Mouse (Mus musculus): ENCODE measurements around the gene Ttc23l.
"Not testable (repeated sequence)": the region's sequence is repeated elsewhere in the genome, so short reads cannot be mapped to it uniquely, and the experiment has no call there.

Gene Ttc23l

DNA sequence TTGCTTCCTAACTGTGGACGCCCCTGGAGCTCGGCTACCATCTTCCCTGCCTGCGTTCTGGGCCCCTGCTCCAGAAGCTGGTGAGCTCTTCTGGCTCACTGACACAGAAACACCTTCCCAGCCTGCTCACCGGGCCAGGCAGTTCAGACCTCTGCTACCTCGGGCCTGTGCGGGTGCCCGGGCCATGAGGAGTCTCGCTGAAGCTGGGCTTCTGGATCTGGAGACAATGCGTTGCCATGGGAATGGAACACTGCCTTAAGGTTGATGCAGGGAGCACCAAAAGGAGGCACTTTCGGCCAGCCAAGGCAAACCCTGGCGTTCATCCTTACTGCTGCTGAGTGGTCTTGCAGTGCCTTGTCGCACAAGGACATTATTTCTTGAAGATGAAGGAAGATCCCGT is at the start of gene Ttc23l:
TSS of gene Ttc23l (minus strand) at position 204 of the 400 bp plus-strand sequence.
- no peak for DNase-seq

DNA sequence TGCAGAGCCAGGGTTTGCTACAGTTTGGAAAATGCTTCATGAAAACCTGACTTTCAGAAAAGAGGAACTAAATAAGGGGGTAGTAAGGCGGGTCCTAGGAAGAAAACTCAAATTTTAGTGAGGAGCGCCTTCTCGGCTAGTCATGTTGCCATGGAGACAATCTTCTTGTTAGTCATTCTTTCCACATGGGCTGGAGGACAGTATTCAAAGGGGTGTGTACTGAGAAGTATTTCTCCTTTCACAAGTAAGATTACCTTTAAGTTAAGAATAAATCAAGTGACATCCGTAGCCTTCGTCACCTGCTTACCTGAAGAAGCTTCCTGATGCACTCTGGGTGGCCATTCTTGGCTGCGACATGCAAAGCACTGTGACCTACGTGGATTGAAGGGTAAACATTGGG is 40.9 kb upstream of the Ttc23l start:
- DNase-seq = no peak

DNA sequence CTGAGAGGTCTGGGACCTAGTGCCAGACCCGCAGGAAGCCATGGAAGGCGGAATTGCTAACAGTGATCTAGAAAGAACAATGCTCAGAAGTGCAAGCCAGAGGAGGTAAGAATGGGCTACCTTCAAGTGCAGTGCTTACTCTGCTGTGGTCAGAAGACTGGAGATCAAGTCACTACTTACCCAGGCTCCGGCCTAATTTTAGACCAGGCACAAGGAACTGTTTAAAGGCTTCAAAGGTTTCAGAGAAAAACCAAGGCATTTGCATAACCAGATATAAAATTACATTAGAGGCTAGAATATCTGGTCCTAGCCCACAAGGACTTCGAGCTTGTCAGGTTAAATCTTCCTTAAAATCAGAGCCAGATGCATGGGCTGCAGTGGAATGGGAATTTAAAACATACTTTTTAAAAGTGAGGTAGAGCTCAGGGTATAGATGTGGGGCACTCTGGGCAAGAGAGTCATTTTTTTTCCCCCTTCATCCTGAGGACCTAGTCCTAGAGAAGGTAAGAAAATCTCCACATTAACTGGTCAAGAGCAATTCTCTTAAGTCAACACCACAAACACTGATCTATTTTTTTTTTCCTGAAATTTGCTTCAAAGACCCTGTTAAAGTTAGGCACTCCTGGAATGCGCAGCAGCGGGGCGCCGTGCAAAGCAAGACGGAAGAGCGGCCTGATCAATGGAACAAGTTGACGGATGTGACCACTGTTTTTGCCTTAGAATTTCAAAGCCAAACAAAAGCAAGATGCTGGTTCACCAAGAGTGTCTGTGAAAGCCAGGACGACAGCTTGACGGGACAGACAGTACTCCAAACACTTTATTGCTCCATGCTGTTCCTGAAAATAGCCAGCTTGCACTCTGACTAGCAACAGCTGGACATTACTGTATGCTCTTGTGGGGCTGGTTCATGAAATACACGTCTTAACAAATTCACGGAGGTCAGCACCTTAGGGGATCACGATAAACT is 40.1 kb upstream of the Ttc23l start:
- peak; percentile 25 to 66 for DNase-seq

DNA sequence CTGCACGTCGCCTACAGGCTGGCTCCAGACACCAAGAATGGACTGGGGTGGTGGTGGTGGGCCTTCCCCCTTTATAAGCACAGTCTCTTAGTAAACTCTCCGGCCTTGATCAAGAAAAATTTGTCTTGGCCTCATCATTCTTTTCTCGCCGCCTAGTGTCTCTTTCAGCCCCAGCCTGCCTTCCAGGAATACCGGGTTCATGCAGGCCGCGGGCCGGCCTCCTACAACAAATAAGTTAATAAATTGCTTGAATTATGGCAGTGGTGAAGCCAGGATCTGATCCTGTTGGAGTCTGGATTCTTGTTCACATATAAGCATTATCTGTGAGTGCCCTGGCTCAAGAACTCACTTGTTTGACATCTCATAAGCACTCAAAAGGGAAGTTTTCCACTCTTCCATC is 38.4 kb upstream of the Ttc23l start:
- DNase-seq = no peak

DNA sequence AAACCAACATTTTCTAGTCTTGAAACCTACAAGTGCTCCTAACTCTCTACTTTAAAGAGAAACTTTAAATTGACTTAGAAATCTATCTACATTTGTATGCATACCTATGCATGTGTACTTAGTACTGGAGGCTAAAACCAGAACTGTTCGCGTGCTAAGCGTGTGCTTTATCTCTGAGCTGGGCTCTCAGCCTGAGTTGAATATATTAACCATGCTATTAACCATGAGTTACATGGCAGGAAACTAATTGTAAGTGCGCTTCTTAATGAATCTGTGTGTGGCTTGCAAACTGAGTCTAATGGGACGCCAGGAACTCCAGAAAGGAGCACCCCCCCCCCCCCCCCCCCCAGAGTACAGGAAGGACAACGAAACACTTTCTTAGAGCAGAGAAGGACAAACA is 36.9 kb upstream of the Ttc23l start:
- no peak for DNase-seq

DNA sequence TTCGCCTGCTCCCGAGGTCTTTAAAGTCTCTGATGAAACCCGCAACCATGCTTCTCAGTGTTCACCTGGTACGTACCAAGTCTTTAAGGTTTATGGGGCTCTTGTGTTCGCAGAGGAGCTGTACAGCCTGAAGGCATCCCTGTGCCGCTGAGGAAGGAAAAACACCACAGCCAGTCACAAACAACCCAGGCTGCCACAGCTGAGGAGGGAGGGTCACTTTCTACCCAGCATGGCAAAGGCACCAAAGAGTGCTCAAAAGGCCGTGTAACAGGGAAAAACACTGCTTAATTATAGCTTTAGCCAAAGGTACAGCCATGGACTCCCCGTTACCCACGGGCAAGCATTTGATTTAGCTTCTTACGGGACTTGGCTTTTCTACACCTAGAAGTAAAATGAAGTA is 36.4 kb upstream of the Ttc23l start:
- DNase-seq = no peak

DNA sequence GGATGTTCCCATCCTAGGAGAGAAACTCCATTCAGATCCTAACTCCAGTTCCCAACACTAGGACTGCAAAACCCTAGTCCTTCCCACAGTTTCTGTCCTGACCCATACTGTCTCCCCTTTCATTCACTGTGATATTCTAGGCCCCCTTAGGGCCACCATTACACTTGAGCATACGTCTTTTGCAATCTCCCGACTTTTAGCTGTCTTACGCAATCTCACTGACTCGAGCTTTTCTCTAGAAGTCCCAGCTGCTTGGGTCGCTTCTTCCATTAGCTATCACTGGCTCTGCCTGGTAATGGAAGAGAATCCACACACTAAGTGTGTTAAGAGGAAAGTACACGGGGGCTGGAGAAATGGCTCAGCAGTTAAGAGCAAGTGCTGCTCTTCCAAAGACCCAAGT is 34.6 kb upstream of the Ttc23l start:
- DNase-seq = no peak

DNA sequence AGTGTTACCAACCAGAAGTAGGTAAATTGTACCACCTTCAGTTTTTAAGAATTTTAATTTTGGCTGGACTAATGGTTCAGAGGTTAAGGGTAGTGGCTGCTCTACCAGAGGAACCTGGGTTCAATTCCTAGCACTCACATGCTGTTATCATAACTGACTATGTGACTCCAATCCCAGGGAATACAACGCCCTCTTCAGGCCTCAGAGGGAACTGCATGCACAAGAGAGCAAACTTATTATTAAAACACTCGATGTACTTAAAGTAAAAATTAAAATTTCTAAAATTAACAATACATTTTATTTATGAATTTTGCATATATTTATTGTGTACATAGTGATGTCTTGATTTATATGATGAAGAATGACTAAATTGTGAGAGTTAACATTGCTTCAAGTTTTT is 28.1 kb upstream of the Ttc23l start:
- no peak for DNase-seq

DNA sequence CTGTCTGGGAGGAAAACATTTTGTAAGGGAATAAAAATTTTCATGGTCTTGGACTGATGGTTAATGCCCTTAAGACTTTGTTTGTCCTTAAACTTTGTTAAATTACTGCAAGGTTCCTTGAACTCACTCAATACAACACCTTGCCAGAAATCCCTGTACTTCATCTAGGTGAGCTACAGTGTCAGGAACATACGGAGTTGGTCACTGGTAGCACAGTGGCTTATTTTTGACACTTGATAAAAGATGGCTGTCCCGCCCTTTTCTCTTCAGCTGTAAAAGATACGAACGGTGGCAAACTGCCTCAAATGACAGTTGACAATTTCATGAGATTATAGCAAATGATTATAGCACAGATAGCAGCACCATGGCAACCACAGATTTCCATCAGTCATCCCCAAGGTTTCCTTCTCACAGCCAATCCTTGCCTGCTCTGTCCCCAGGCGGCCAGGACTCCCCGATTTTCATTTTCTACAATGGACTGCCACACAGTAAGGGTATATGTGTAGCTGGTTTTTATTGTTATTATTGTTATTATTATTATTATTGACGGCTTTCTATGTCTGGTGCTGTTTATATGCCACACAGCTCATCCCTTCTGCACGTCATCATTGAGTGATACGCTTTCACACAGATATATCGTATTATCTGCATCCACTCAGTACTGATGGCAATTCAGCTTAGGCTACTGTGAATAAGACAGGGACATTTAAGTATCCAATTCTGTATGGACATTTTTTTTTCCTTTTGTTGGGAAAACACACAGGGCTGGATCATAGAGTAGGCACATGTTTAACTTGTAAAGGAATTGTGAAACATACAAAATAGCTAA is 26.1 kb upstream of the Ttc23l start:
- DNase-seq = no peak

DNA sequence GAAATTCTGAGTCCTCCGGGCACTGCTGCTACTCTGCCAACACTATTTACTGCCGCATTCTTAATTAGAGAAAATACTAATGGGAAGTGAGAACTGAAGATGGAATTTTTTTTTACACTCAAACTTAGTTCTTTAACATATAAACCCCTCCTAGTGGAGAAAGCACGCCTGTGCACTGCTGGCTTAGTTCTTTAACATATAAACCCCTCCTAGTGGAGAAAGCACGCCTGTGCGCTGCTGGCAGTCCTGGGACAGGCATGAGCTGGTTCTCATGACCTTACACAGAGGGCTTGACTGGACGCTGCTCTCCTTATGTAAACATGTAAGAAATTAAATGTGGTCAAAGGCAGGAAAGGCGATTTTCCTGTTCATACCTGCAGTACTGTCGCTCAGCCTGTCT is 24.9 kb upstream of the Ttc23l start:
- peak; percentile 61 to 74 for DNase-seq

DNA sequence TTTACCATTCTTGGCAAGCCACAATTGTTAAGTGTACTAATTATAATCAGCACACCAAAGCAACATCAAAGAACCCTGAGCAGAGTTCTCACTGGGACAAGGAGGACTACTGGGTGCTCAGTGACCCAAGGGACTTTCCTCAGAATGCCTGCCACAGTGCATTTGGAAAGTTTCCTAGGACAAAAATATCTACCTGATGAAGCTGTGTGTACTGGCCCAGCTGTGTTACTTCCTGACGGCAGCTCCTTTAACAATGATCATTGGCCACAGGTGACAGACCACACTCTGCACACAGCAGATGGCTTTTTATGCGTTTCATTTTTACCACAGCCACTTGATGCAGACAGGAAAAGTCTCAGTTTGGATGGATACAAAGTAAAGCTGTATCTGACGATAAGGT is 20.7 kb upstream of the Ttc23l start:
- DNase-seq = no peak

DNA sequence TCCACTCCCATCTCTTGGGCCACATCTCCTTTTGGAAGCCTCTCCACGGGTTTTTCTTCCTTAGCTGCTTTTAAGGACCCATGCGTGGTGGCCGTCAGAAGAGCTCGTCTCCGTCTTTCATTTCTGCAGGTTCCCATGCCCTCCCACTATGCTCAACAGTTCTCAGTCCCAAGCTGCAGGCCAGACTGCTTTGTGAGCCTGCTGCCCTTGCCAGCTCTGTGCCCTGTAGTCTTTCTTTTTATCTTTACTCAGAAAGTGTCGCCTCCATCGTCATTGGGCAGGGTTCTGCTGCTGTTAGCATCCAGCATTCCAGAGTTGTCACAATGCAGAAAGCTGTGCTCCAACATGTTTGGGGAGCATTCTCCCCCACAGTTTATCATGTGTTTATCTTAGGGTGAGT is 8.0 kb upstream of the Ttc23l start:
- DNase-seq = no peak

DNA sequence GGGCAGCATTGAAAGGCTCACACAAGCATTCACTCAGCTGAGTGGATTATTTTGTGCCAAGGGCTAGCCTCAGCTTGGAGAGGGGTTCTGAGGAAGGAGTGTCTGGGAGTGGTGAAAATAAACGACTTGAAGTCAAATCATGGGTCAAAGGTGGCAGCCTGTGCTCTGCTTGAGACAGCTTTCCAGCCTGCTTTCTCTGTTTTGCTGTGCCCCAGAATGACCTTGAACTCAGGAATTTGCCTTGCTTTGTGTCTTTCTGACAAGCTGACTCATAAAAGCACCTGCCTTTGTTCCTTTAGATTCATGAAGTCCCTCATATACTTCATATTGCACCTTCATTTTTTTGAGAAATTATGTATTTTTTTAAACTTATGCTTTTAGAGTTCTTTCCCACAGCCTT is 5.7 kb upstream of the Ttc23l start:
- DNase-seq = no peak

DNA sequence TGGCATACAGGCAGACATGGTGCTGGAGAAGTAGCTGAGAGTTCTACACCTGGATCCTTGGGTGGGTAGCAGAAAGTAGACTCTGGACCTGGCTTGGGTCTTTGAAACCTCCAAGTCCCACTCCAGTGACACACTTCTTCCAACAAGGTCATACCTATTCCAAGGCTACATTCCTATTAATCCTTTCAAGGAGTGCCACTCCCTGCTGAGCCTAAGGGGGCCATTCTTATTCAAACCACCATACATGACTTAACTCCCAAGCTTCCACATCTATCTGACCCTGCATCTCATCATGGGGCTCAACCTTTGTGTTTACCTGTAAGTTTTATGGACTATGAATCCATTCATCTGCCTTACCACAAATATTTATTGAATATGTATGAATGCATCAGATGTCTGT is 3.8 kb upstream of the Ttc23l start:
- no peak for DNase-seq

DNA sequence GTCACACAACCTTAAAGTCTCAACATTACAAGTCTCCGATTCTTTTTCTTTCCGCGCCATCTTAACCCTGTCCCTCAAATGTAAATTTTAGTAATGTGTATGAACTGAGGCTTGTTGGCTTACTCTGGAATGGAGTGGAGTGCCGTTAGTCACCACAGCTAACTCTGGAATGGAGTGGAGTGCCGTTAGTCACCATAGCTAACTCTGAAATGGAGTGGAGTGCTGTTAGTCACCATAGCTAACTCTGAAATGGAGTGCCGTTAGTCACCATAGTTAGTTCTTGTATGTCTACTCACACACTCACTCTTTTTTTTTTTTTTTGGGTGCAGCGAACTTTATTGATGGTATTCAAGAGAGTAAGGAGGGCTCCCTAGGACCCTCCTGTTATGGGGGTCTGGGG is 1.5 kb upstream of the Ttc23l start:
- no peak for DNase-seq

DNA sequence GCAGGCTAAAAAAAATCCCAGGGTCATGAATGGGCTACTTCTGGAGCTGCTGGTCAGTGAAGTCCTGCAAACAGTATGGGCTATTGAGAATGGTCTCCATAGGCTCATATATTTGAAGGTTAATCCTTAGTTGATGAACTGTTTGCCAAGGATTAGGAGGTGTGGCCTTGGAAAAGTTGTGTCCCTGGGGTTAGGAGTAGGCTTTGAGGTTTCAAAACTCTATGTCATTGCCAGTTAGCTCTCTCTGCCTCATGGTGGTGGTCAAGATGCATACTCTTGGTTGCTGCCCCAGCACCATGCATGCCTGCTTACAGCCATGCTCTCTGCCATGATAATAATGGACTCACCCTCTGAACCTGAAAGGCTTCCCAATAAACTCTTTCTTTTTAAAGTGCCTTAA is 4.1 kb downstream of the Ttc23l start:
- no peak for DNase-seq

DNA sequence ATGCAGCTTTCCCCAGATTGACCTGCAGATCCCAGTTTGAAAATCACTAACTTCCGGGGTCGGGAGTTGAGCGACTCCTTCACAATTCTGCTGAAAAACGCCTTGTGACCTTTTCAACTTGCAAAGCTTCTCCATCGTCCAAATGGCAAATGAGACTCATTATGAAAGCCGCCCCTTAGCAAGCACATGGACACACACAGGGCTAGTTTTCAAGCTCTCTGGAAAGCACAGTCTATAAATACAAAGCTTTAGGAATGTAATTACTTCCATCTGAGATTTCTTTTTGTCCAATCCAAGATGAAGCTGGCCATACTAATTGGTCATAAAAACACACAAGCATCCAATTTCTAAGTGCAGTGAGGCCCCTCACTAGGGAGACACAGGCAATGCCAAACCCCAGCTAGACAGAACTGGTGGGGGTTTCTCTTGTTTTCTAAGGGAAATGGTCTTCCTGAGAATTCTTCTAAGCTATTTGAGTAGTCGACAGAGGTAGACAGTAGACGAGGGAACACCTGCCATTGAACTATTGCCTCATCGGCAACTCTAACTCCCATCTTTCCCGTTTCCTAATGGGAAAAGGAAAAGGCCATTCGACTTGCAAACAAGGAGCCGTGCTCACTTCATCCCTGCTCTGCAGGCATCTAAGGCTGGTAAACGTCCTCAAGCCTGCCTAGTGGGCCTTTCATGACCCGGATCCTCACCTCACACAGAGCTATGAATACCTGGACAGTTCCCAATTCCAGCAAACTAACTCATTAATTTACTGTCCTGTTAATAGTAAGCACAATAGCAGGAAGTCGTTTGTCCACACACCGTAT is 18.0 kb downstream of the Ttc23l start:
- DNase-seq = no peak

DNA sequence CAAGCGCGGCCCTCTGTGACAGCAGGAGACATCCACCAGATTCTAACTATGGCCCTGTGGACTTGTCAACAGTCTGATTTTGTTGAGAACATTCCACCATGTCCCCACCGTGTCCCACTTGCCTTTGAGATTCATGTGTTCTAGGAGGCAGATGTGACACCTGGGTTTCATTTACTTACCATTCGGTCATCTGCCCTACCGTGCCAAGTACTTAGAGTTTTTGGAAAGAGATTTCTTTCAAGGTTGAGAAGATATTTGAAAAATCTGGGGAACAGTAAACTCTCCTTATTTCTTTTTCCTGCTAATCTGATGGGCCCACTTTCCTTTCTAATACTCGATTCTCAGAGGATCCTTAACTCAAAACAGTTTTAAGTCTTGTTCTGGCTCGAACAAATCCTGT is 22.5 kb downstream of the Ttc23l start:
- DNase-seq = no peak

DNA sequence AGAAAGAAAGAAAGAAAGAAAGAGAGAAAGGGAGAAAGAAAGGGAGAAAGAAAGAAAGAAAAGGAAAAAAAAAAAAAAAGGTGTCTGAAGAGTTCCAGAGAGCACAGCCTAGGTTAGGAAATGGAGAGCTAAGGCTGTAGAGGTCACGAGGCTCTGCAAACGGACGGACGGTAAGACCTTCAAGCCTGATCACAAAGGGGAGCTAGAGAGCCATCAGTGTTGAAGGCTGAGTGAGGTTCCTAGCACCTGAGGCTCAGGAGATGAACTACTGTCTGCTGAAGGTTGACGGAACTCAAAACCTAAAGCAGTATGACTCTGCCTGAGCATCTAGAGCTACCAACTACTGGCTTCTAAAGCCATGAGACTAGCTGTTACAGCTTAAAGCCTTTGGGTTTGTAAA is 23.9 kb downstream of the Ttc23l start:
- no peak for DNase-seq

DNA sequence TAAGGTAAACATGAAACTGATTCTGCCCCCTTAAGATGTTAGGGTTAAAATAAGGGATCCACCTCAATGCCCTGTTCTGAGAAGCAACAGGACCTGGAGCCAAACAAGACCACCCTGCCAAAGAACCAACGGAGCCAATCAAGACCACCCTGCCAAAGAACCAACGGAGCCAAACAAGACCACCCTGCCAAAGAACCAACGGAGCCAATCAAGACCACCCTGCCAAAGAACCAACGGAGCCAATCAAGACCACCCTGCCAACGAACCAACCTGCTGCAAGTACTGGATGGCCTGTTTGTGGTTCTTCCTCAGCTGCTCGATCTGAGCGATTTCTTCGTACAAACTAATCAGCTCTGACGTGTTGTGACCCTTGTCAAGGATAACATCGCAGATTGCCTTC is 25.1 kb downstream of the Ttc23l start:
- DNase-seq = not testable (repeated sequence)

DNA sequence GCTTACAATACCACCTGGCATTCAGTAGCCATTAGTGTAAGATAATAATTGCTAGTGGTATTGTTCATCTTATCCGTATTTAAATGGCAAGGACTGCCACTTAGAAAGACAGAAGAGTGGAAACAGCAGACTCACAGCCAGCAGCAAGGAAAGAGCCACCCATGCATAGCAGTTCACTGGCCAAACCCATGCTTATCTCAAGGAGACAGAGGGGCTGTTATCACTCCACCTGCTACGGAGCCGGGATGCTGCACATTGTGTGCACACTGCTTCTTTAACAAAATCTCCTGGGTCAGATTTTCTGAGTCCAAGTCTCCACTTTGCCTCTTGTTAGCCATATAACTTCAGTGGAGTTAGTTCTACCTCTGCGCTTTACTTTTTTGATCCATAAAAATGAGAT is 27.1 kb downstream of the Ttc23l start:
- no peak for DNase-seq

DNA sequence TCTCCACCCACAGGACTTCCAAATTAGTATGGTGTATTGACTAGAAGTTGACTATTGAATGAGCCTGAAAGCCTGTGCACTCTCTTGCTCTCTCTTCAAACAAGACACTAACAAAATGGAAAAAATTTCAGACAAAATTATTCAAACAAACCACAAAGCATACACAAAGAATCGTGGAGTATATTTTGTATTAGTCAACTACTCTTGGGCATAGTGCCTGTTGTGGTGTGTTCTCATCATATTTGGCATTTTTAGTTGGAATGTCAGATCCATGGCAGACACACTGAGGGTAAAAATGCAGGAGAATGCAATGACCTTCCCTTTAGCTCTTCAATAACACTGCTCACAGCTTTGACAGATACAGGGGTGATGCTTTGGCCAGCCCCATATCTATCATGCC is 32.6 kb downstream of the Ttc23l start:
- no peak for DNase-seq

DNA sequence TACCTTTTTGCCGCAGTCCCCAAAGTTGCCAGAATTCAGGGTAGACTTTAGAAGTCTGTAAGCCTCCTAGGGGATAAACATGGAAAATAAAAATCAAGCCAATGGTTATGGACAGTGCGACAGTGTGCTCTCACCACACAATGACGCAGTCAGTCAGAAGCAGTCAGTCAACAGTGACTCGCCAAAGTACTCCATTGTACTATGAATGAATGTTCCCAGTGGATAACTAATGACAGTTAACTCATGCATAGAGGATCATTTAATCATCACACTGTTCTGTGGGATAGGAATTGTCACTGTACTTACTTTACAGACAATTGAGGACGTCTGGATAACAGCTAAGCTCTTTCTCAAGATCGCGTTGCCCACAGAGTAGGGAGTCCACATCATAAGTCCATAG is 43.3 kb downstream of the Ttc23l start:
- DNase-seq = no peak
